Mouse (Mus musculus) adrenal gland, adult 8-10 months (tissue): ENCODE measurements around the gene Nrip2. TPM values are rescaled to one million over a fixed set of nuclear protein-coding genes. Genes with fewer than 3 reads are reported as not detected.
A peak's percentile ranks its signal among the peaks of the same experiment; 100 is the strongest.
"Not testable (repeated sequence)": the region's sequence is repeated elsewhere in the genome, so short reads cannot be mapped to it uniquely, and the experiment has no call there.

Experiments used
- DNase-seq: peaks from one replicate; pipeline ENCODE4 v3.0.0; 2022
- total RNA-seq, 4 experiments: library from RNA; stranded (reverse); gene quantifications; 2 replicates each; pipeline ENCODE4 v1.2.4; 2022

Gene Nrip2
- 1 to 10 TPM; 2.5 to 3.0 (median 2.8) TPM for total RNA-seq

GRCm38 (mm10) chr6:128398996-128399395 lies at the start of gene Nrip2:
Nrip2 (plus strand) TSS chr6:128399296.
- DNase-seq, result no peak

DNA sequence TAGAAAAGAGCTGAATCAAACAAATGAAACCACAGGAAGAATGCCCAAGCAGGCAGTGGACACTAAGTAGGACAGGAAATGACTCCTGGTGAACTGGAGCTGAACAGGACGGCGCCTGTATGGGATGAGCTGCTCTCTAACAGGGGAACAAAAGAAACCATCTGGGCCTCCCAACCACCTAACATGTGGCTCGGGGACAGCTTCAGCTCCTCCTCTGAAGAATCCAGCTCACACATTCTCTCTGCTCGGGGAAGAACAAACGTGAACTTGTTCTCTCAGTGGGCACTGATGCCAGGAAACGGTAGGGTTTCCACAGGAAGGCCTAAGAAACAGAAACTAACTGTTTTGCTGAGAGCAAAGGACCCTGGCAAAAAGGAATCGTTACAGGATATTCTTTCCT lies 49.4 kb upstream of the Nrip2 start:
- no peak for DNase-seq

GRCm38 (mm10) chr6:128354140-128354539 lies 45.0 kb upstream of the Nrip2 start:
- DNase-seq, result no peak

DNA sequence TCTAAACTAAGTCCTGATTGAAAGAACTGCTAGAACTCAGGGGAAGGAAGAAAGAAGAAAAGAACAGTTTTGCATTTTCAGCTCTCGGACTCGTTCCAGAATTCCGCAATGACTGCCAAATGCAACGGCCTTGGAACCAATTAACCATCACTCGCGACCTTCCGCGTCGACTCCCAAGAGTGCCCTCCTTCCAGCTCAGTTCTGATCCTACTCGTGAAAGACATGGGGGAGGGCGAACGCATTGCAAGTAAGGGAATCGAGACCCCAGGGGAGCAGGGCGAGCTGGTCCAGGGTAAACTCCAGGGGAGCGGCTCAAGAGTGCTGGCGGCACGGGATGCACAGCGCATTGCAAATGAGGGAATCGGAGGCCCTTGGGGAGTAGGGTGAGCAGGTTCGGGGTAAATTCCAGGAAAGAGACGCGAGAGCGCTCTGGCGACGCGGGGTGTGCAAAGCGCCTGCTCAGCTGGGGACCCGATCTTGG lies 43.9 kb upstream of the Nrip2 start:
- peak; percentile 71 for DNase-seq

DNA sequence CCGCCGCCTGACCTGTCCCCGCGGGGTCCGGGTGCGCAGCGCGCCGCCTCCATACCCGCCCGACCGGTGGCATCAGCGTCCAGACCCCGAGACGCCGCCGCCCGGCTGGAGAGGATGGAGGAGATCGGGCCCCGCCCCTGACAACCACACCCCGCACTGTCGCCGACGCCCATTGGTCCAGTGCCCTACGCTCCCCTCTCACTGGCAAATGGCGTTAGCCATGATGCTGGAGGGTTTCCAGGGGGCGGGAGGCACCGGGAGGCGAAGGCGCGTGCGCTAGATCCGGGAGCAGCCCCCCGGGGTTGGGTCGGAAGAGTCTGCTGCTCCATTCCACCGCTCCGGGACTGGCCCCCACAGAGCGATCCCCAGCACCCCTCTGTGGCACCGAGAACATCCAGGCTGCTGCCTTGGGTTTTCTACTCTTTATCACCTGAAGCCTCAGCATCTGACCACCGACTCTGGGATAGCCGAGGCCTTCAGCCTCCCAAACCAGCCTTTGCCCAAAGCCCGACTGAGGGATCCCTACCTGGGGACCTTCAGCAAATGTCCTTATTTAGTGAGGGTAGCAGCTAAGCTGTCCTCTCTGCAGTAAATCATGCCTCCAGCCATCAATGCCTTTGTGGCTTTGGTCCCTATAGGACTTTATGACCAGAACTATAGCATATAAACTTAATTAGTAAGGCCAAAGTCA lies 43.2 kb upstream of the Nrip2 start, which contains the start of gene Tulp3:
Tulp3 (minus strand) TSS at position 126 of the 691 bp plus-strand sequence.
- DNase-seq, result peak; percentile 94

DNA sequence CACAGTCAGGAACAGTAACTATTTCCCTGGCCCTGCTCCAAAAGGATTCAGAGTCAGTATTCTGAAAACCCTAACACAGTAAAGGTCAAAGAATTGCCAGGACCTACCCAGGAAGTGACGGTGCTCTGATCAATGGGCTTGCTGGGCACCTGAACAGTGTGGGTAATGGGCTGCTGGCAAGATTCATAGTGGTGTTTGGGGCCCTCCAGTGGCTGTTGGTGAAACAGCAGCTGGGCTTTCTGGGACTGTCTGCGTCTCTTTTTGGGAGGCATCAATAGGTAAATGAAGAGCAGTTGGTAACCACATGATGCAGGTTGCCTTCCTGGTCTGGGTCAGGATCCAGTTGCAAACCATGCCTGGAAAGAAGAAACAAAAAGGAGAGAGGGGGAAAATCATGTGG lies 40.1 kb upstream of the Nrip2 start:
- peak; percentile 41 for DNase-seq

DNA sequence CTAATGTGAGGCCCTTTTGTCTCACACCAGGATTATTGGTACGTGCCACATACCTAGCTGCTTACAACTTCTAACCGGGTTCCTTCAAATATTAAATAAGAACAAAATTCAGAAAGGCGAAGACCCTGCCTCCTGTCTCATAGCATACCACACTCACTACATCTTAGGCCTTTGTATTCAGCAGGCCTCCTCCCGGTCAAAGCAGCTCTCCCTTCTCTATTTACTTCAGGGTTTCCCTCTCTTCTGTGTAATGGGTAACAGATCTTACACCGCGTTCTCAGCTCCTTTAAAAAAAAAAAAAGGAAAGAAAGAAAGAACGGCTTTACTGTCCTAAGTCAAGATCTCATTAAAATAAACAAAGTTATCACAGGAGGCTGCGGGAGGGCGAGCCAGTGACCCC lies 37.2 kb upstream of the Nrip2 start:
- DNase-seq, result no peak

- DNase-seq, result peak; percentile 78
Observed at GRCm38 (mm10) chr6:128362381-128363006, 36.6 kb upstream of the Nrip2 start, which contains the start of the genes Rhno1 and Foxm1. Rhno1 (minus strand) TSS chr6:128362911. Foxm1 (plus strand) TSS chr6:128362967.

DNA sequence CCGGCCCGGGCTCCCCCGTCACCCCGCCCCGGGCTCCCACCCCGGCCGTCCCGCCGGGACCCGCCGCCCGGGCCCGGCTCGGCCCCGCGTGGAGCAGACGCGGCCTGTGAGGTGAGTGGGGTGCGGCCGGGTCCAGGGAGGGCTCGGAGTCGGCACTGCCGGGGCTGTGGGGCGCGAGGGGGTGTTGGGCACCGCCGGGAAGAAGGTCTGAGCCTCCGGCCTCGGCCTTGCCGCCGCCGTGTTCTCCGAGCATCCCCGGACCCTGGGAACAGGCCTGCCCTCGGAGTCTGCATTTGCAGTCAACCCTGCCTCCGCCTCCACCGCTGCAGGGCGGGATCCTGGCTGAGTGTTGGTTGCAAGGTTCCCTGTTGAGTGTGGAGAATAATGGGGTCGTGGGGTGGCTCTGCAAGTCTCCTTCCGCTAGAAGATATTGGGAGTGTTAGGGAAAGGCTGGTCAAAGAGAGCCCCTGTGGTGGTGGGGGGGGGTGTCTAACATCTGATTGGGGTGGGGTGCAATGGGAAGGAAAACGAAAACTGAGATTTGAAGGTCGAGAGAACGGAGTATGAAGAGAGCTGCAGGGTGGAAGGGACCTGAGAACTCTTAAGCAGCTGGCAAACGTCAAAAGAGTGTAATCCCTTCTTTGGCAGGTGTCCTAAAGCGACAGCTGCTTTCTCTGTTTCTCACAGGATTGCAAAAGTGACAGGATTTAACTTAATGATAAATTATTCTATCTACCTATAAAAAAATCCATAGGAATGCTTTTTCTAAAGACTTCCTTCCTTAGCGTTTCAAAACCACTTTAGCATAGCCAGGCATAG lies 35.9 kb upstream of the Nrip2 start:
- no peak for DNase-seq

GRCm38 (mm10) chr6:128364721-128365120 lies 34.4 kb upstream of the Nrip2 start:
- no peak for DNase-seq

DNA sequence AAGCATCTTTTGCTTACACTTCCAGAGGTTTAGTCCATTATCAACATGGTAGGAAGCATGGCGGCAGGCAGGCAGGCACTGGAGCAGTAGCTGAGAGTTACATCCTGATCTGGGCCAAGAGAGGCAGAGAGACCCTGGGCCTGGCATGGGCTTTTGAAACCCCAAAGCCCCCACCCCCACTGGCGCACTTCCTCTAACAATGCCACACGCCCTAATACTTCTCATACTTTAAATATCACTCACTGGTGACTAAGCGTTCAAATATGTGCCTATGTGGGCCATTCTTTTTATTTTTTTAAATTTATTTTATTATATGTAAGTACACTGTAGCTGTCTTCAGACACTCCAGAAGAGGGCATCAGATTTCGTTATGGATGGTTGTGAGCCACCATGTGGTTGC lies 32.6 kb upstream of the Nrip2 start:
- no peak for DNase-seq

GRCm38 (mm10) chr6:128370040-128370439 lies 29.1 kb upstream of the Nrip2 start:
- no peak for DNase-seq

DNA sequence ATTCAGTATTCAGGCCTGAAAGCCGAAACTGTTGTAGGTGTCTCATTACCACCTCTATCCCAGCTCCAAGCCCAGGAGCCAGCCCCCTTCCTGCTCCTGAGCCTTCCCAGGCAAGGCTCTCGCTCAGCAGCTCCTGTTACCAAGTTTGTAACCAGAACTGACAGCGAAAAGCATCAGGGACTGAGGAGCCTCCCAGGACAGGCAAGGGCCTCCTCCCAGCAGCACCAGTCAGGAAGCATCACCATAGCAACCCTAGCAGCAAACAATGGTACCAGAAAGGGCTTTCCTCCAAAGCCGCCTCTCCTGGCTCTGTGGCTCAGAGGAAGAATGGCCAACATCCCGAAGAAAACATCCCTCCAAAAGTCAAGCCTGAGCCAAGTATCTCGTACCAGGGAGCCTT lies 23.9 kb upstream of the Nrip2 start, which contains the start of the genes Tex52 and Gm44596:
Tex52 (plus strand) TSS at position 265 of the 400 bp plus-strand sequence.
Gm44596 (plus strand) TSS at position 312 of the 400 bp plus-strand sequence.
- DNase-seq, result no peak

GRCm38 (mm10) chr6:128376371-128377085 lies 22.6 kb upstream of the Nrip2 start:
- DNase-seq, result no peak

- DNase-seq, result no peak
Observed at GRCm38 (mm10) chr6:128379636-128380035, 19.5 kb upstream of the Nrip2 start.

- not testable (repeated sequence) for DNase-seq
Observed at GRCm38 (mm10) chr6:128380594-128381167, 18.4 kb upstream of the Nrip2 start.

DNA sequence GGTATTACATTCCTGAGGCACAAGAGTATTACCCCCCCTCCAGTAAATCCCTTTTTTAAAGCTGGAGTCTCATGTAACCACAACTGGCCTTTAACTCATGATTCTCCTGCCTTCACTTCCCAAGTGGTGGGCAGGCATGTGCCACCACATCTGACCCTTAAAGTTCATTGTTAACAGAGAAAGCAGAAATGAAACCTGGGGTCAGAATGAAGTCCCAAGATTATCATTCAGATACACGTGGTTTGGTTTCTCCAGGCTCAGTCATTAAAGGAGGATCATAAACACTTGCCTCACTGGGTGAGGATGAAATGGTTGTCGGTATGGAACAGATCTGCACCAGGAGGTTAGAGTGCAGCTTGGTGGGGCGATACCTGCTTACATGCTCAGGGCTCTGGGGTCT lies 17.8 kb upstream of the Nrip2 start:
- DNase-seq, result no peak

GRCm38 (mm10) chr6:128383752-128384151 lies 15.3 kb upstream of the Nrip2 start:
- no peak for DNase-seq

DNA sequence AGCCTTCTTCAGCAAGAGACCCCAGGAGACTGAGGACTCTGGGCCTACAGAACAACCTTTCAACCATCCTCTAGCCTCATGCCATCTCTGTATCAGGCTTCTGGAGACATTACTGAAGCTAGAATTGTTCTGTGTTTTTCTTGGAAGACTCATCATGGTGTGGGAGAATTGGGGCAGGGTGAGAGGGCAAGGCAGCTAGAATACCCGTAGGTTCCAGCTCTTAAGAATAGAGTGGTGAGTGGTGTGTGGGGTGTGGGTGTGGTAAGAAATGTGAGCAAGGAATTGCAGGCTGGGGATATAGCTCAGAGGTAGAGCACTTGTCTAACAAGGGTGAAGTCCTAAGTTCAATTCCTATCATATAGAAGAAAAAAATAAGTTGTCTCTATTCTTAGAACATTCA lies 14.1 kb upstream of the Nrip2 start:
- no peak for DNase-seq

DNA sequence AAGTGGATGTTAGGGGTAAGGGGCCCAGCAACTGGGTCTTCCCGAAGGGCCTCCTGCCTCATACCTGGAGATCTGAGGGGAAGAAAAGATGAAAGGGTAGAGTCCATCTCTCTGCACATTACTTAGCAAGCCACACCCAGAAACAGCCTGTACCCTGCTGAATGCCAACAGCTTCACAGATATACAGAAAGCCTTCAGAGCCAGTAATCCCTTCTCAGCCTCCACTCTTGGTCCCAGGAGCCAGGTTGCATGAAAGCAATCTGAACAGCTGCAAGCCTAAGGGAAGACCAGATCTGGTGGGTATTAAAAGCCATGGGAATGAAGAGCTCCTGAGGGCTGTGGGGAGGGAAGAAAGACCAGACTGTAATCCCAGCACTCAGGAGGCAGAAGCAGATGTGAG lies 9.9 kb upstream of the Nrip2 start:
- no peak for DNase-seq

DNA sequence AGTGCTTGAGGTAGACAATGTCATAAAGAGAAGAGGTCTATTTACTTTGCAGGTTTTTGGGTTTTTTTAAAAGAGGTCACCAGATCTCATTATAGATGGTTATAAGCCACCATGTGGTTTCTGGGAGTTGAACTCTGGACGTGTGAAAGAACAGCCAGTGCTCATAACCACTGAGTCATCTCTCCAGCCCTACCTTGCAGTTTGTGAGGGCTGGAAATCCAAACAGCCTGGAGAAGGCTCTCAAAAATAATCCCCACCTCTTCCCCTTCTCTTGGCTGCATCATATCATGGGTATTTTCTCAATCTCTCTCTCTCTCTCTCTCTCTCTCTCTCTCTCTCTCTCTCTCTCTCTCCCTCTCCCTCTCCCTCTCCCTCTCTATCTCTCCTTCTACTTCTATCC lies 8.4 kb upstream of the Nrip2 start:
- DNase-seq, result no peak
